Mouse (Mus musculus) Muller cell, postnatal 12 days (primary cell): ENCODE data around the gene Krt33b.

Experiments used
- DNase-seq: peaks from one replicate; pipeline ENCODE4 v3.0.0-alpha.2; 2015; ENCODE audit errors: inconsistent ontology term

The Krt33b gene

GRCm38 (mm10) chr11:100029768-100030167, at the start of gene Krt33b:
Gene Krt33b, minus strand, starts transcription at chr11:100029868.
- DNase-seq, result no peak

DNA sequence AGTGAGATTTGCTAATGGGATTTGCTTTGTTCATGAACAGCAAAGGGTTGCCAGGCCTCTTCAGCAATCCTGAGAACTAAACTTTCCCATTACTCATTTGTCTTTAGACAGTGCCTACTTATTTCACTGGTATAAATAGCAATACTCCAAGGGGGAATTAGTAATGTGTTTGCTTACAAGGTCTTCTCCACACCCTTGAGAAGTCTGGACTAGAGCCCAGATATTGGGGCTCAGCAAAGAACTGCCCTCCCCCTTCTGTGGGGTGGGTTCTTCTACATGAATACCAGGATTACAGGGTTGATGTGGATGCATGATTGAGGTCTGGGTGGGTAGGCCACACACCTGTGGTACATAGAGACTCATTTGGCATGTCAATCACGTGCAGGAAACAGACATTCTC, 44.2 kb upstream of the Krt33b start:
- no peak for DNase-seq

- peak; percentile 12 for DNase-seq
These were observed 37.8 kb upstream of the Krt33b start for GRCm38 (mm10) chr11:100067293-100068036.

- peak; percentile 91 for DNase-seq
These were observed 36.8 kb upstream of the Krt33b start for GRCm38 (mm10) chr11:100066236-100067010.

DNA sequence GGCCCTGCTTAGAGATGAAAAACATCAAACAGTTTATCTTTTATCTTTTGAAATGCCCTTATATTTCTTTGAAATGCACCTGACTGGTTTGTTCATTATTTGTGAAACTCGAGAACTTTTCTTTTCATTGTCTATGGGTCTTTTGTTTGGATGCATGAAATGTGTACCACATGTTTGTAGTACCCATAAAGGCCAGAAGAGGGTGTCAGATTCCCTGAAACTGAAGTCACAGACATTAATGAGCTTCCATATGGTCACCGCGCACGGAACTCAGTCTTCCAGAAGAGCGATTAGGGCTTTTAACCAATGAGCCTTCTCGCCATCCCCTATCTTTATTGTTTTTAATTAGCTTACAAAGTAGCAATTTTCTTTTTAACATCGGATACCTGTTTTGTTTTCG, 29.2 kb upstream of the Krt33b start:
- DNase-seq, result no peak

GRCm38 (mm10) chr11:100055686-100056655, 26.3 kb upstream of the Krt33b start:
- DNase-seq, result peak; percentile 81

DNA sequence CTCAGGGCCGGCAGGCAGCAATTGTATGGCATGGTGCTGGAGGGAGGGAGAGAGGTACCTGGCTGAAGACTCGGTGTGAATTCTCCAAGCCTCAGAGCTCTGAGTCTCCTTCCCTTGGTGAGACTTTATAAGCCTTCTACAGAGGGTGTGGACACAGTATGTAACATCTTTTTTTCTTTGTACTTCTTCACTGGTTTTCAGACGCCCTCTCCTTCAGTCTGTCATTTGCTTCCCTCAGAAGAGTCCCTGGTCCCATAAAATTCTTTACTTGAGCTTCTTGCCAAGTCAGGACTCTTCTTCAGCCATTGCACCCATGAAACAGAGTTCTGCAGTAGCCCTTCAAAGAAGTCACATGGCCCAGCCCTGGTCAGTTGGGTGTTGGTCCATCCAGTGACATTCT, 20.8 kb upstream of the Krt33b start, which contains the start of gene Krt31:
Gene Krt31 (minus strand): TSS at position 101 of the 400 bp plus-strand sequence.
- no peak for DNase-seq

GRCm38 (mm10) chr11:100047193-100047592, 17.5 kb upstream of the Krt33b start:
- no peak for DNase-seq

DNA sequence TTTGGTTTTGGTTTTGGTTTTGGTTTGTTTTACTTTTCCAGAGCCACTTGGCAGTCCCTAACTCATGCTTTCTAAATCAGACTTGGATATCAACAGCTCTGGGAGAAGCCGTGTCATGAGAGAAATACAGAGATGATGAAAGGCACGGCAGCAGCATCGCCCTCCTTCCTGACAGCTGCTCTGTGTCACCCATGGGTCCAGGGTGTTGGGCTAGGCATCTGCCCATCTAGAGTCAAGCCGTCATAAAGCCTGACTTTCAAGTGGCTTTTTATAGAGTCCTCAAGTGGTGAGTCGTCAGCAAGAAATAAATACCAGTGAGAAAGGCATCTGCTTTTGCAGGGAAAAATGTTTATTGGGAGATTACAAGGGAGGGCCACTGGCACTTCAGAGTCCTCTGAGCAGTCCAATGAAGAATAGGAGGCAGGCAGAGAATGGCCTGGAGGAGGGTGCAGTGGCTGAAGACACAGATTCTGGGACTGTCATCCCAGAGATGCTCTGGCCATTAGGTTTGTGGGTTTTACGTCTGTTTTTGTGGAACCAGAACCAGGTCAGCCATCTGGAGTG, 16.7 kb upstream of the Krt33b start:
- peak; percentile 23 for DNase-seq

DNA sequence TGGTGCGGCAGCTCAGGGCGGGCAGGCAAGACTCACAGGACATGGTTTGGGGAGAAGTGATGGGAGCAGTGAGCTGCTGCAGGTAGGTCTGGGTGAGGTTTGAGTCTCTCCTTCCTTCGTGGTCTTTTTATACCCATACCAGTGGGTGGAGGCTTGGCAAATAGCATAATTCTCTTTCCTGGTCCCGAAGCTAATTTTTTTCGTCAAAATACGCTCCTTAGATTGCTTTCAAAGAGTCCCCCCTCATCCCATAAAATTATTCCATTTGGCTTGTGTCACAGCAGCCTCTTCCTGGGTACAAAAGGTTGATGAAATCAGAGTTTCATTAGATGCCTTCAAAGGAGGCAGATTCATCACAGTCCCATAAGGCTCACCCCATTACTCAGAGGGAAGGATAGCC, 11.8 kb upstream of the Krt33b start, which contains the start of gene Krt34:
Gene Krt34 (minus strand): TSS at position 101 of the 400 bp plus-strand sequence.
- DNase-seq, result no peak

DNA sequence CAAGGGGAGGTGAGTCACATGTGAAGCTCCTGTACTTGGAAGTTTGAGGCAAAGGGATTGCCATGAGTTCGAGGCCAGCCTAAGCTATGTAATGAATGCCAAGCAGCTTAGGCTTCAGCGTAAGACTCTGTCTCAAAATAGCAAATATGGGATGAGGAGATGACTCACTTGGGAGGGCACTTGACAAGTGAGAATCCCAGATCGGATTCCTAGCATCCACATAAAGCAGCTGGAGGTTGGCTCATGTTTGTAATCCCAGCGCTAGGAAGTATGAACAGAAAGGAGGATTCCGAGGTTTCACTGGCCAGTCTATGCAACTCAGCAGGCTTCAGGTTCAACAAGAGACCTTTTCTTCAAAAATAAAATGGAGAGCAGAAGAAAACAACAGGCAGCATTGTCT, 8.2 kb downstream of the Krt33b start:
- DNase-seq, result no peak

- DNase-seq, result no peak
These were observed 10.2 kb downstream of the Krt33b start for GRCm38 (mm10) chr11:100019466-100019865.

GRCm38 (mm10) chr11:100016112-100016511, 13.6 kb downstream of the Krt33b start, which contains the start of gene Krt33a:
Gene Krt33a, minus strand, starts transcription at chr11:100016212.
- no peak for DNase-seq

DNA sequence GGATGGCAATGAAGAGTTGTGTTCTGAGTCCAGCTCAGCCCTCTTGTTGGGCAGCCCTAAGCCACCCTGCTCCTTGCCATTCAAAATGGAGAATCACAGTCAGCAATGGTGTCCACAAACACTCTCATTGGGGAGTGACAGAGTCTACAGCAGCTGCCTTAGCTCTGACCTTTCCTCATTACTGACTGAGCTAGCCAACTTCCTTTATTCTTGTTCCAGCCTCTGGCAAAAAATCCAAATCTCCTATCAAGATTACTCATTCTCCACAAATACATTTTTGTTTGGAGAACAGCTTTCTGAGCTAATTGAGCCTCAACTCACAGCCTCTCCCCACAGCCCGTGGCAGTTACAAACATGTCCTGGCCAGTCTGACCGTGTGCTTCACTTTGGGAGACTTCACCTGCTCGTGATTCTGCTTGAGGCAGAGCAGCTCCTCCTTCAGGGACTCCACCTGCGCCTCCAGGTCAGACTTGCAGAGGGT, 15.9 kb downstream of the Krt33b start:
- peak; percentile 64 for DNase-seq

- no peak for DNase-seq
These were observed 19.0 kb downstream of the Krt33b start for GRCm38 (mm10) chr11:100010682-100011081.

- DNase-seq, result no peak
These were observed 21.3 kb downstream of the Krt33b start for GRCm38 (mm10) chr11:100008336-100008735.

GRCm38 (mm10) chr11:100006624-100007023, 23.0 kb downstream of the Krt33b start:
- DNase-seq, result no peak

GRCm38 (mm10) chr11:100005905-100006304, 23.8 kb downstream of the Krt33b start:
- DNase-seq, result no peak

GRCm38 (mm10) chr11:100004846-100005245, 24.8 kb downstream of the Krt33b start:
- peak; percentile 30 for DNase-seq

DNA sequence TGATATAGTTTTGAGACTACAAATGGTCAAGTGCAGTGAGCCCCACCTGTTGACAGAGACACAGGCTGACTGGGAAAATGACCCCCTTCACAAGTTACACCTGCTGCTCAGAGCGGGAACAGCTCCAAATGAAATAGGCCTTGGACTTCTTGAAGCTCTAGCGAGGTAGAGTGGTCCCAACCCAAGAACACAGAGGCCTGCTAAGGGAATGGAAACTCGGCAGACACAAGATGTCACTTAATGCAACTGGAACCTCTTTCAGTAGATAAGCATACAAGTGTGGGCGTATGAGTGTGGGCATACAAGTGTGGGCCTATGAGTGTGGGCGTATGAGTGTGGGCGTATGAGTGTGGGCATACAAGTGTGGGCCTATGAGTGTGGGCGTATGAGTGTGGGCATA, 30.6 kb downstream of the Krt33b start:
- no peak for DNase-seq

- DNase-seq, result no peak
These were observed 35.3 kb downstream of the Krt33b start for GRCm38 (mm10) chr11:99994384-99994661.
